Mouse (Mus musculus): ENCODE measurements around the gene H2-Q1.
"Not testable (repeated sequence)": the region's sequence is repeated elsewhere in the genome, so short reads cannot be mapped to it uniquely, and the experiment has no call there.

Gene H2-Q1

DNA sequence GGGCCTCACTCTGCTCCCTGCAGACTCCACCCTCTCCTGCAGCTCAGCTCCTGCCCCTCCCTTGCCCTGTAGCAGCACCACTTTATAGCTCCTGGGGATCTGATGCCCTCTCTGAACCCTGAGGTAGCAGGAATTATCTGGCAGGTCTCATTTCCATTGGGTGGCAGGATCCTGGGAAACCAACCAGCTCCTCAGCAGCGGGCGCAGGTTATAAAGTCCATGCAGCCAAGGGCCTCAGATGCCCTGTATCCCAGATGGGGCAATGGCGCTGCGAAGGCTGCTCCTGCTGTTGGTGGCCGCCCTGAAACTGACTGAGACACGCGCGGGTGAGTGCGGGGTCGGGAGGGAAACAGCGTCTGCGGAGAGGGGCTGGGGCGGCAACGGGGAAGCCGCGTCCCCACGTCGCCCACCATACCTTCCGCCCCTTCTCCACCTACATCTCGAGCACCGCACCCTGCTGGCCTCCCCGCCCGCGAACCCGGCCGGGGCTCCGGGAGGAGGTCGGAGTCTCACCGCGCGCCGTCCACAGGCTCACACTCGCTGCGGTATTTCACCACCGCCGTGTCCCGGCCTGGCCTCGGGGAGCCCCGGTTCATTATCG, 22.0 kb downstream of the H2-Q1 start, which contains the start of gene H2-Q2:
Gene H2-Q2, plus strand, starts transcription at position 172 of the 601 bp plus-strand sequence.
- intact Hi-C loops (cut with DNase I), result no loop called here

DNA sequence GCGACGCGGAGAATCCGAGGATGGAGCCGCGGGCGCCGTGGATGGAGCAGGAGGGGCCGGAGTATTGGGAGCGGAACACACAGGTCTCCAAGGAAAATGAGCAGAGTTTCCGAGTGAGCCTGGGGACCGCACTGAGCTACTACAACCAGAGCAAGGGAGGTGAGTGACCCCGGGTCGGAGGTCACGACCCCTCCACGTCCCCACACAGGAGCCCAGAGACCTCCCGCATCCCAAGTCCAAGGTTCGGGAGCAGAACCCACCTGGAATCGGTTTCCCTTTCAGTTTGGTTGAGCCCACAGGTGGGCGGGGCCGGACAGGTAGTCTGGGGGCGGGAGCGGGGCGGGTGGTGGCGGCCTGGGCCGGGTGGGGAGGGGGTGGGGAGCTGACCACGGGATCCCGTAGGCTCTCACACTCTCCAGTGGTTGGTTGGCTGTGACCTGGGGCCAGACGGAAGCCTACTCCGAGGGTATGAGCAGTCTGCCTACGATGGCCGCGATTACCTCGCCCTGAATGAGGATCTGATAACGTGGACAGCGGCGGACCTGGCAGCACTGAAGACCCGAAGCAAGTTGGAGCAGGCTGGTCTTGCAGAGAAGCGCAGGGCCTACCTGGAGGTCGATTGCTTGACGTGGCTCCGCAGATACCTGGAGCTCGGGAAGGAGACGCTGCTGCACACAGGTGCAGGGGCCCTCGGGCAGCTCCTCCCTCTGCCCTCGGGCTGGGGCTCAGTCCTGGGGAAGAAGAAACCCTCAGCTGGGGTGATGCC, 22.7 kb downstream of the H2-Q1 start:
- intact Hi-C loops (cut with DNase I), result no loop called here

DNA sequence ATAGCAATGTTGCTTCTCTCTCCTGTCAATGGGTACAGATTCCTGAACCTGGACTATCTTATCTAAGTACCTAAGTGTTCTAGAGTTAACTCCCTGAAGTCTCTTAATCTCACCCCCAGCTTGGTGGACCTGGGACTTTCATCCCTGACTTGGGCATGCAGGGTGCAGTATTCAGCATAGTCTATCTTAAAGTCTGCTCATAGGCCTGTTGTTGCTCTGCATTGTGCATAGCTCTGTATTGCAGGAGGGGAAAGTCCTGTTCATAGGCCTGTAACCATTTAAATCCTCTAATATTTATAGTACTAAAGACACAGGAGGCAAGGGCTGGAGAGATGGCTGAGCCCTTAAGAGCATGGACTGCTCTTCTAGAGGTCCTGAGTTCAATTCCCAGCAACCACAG, 27.5 kb downstream of the H2-Q1 start:
- intact Hi-C loops (cut with DNase I), result not testable (repeated sequence)

DNA sequence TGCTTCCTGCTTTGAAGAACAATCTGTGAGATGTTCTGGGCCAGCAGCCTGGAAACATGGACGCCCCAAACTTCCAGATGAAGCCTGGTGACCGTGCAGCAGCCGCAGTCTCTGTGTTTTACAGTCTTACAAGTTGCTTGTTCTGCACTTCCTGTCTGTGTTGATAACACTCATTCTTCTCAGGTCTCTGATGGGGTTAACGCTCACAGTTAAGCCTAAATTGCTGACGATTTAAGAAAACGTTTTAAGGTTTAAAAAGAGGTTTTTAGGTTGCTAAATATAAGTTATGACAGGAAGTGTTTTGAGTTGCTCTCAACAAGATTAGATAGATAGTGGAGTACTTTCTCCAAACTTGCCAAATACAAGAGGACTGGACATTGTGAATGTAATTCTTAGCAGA, 33.1 kb downstream of the H2-Q1 start:
- intact Hi-C loops (cut with DNase I), result not testable (repeated sequence)

DNA sequence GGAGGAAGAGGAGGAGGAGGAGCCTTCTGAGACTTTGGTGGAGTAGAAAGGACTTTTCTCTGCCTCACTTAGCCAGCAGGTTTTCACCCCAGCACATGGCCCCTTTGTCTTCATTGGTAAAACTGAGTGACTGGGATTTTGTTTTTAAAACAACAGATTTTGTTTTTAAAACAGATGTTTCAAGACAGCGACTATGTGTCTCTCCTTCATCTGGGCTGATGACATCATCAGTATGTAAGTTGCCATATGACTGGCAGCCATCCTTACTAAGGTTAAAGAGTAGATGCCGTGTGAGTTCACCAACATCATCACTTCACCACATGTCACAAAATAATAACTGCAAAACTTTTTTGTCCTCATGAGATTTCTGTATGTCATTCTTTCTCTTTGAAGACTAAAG, 33.9 kb downstream of the H2-Q1 start:
- intact Hi-C loops (cut with DNase I), result no loop called here

DNA sequence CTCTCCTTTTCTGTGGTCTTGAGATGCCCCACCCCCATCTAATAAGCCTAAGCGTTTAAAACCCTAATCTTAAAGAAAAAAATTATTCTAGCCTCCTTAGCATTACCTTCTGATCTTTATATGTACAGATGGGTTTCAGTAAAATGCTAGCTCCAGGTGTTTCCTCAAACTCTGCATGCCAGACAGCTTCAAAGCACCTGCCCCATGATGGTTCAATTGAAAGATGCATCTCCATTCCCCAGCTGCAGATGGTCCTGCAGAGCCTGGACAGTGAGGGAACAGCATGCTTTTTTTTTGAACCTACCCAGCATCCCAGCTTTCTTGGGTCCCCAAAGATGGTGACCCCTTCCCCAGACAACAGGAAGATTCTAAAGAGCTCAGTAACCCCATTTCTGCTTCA, 36.9 kb downstream of the H2-Q1 start:
- intact Hi-C loops (cut with DNase I), result loop anchor here (5.0 kb wide), 1 partner anchor 1400 kb away; the partner anchor contains the start of genes Rps18 and Vps52

DNA sequence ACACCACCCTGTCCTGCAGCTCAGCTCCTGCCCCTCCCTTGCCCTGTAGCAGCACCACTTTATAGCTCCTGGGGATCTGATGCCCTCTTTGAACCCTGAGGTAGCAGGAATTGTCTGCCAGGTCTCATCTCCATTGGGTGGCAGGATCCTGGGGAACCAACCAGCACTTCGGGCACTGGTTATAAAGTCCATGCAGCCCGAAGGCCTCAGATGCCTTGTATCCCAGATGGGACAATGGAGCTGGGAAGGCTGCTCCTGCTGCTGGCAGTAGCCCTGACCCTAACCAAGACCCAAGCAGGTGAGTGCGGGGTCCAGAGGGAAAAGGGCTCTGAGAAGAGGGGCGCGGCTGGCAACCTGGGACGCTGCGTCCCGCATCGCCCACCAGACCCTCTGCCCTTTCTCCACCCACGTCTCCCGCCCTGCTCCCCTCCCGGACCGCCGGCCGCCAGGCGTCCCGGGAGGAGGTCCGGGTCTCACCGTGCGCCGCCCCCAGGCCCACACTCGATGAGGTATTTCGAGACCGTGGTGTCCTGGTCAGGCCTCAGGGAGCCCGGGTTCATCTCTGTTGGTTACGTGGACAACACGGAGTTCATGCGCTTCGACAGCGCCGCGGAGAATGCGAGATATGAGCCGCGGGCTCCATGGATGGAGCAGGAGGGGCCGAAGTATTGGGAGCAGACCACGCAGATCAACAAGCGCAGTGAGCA, 38.7 kb downstream of the H2-Q1 start:
- intact Hi-C loops (cut with DNase I), result loop anchor here (1.0 to 5.0 kb wide), 2 partner anchors 40 to 1402 kb away; partner anchors contain the start of genes Rps18 and Vps52

DNA sequence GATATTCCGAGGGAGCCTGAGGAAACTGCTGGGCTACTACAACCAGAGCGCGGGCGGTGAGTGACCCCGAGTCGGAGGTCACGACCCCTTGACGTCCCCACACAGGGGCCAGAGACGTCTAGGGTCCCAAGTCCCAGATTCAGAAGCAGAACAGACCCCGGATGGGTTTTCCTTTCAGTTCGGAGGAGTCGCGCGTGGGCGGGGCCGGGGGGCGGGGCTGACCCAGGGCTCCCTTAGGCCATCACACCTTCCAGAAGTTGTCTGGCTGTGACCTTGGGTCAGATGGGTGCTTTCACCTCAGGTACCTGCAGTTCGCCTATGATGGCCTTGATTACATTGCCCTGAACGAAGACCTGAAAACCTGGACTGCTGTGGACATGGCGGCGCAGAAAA, 39.3 kb downstream of the H2-Q1 start:
- intact Hi-C loops (cut with DNase I), result loop anchor here (1.0 to 5.0 kb wide), 2 partner anchors 40 to 1402 kb away; partner anchors contain the start of genes Rps18 and Vps52

All from adrenal gland (tissue).